Mouse (Mus musculus): ENCODE measurements around the gene Fam229b.

DNA sequence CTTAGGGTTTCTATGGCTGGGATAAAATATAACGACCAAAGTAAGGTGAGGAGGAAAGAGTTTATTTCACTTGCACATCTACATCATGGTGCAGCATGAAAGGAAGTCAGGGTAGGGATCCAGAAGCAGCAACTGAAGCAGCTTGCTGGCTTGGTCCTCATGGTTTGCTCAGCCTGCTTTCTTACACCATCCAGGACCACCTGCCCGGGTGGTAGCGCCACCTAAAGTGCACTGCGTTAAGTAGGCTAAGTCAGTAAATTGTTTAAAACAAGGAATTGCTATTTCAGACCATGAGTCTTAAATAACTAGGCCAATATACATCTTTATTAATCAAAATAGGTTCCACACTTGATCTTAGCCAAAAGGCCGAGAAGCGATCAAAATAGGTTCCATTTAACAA, 5.0 kb upstream of the Fam229b start:
- no peak for TF ChIP-seq EP300 (IDR thresholded peaks at IDR 0.05; ENCODE audit: low read depth)
- no peak for TF ChIP-seq CTCF (IDR thresholded peaks at IDR 0.05; ENCODE audit: low read depth)

Data from liver, postnatal 0 days (tissue).